Mouse (Mus musculus) CH12.LX (cell line): ENCODE measurements at regions not wholly inside any gene's neighbourhood (a gene's known extent, or its start where the extent isn't known, plus 50 kb on each side); places are given as distances from the start of the nearest gene placed in this dataset.

Experiments used
- DNase-seq: peaks from one replicate; pipeline ENCODE4 v3.0.0-alpha.2; 2013; ENCODE audit errors: extremely low read depth
- H3K27ac ChIP-seq: 2 replicates; pipeline ENCODE4 v1.5.1; 2012; ENCODE audit warnings: low read depth, mild to moderate bottlenecking, control low read depth, moderate library complexity; ENCODE audit not compliant: insufficient read depth
- H3K27me3 ChIP-seq: replicated peaks from 2 replicates; pipeline ENCODE3; 2012; ENCODE audit warnings: inconsistent platforms
- H3K36me3 ChIP-seq, 2 experiments: replicated peaks in 1 of 2; 2 replicates each; pipeline versions ENCODE3 to v1.6.1; 2012; ENCODE audit warnings: inconsistent platforms in 1 of 2, low read length in 1 of 2, mild to moderate bottlenecking in 1 of 2, mixed read lengths in 1 of 2, moderate library complexity in 1 of 2; ENCODE audit not compliant: control insufficient read depth in 1 of 2, insufficient read depth in 1 of 2
- H3K4me1 ChIP-seq, 2 experiments: 2 replicates each; pipeline ENCODE4 v1.6.1; 2012; ENCODE audit warnings: inconsistent platforms in 1 of 2, moderate library complexity in 1 of 2; ENCODE audit not compliant: insufficient read depth in 2 of 2, control insufficient read depth in 1 of 2
- H3K4me2 ChIP-seq: 2 replicates; pipeline ENCODE4 v1.6.1; 2012; ENCODE audit warnings: low read depth, mild to moderate bottlenecking, control low read depth; ENCODE audit not compliant: poor library complexity, insufficient read depth, severe bottlenecking
- H3K4me3 ChIP-seq, 3 experiments: fragments of 150-350 bp in 1 of 3; sonication (generic) in 1 of 3; replicated peaks in 1 of 3; 2 replicates each; pipeline versions ENCODE3 to v1.5.1; 2011 to 2012; ENCODE audit warnings: low read depth in 2 of 3, low read length in 2 of 3, mild to moderate bottlenecking in 2 of 3, moderate library complexity in 2 of 3, control low read depth in 1 of 3, improper control_type of control experiment in 1 of 3, inconsistent platforms in 1 of 3, mixed read lengths in 1 of 3; ENCODE audit not compliant: poor library complexity in 1 of 3
- H3K79me2 ChIP-seq: replicated peaks from 2 replicates; pipeline ENCODE4 v1.6.1; 2012; ENCODE audit warnings: mild to moderate bottlenecking, moderate library complexity; ENCODE audit not compliant: control insufficient read depth, poor library complexity, insufficient read depth, severe bottlenecking; ENCODE audit errors: extremely low read depth
- H3K9ac ChIP-seq: 2 replicates; pipeline ENCODE4 v1.6.1; 2012; ENCODE audit warnings: low read depth, mild to moderate bottlenecking, control low read depth, moderate library complexity; ENCODE audit not compliant: insufficient read depth
- H3K9me3 ChIP-seq: replicated peaks from 2 replicates; pipeline ENCODE3; 2012; ENCODE audit warnings: low read length, inconsistent platforms, mixed read lengths
- BHLHE40 ChIP-seq: IDR thresholded peaks from 2 replicates; pipeline ENCODE4 v1.6.1; 2011; ENCODE audit warnings: mild to moderate bottlenecking, low read depth, low read length, improper control_type of control experiment
- CHD2 ChIP-seq: IDR thresholded peaks from 2 replicates; pipeline ENCODE4 v1.6.1; 2011; ENCODE audit warnings: low read length, improper control_type of control experiment
- E2F4 ChIP-seq: IDR thresholded peaks from 2 replicates; pipeline ENCODE4 v1.6.1; 2011; ENCODE audit warnings: low read depth, low read length, improper control_type of control experiment; ENCODE audit not compliant: insufficient replicate concordance
- GABPA ChIP-seq: IDR thresholded peaks from 2 replicates; pipeline ENCODE4 v1.6.1; 2012; ENCODE audit warnings: low read depth, low read length, improper control_type of control experiment, inconsistent platforms; ENCODE audit not compliant: insufficient replicate concordance
- MAX ChIP-seq: IDR thresholded peaks from 2 replicates; pipeline ENCODE4 v1.6.1; 2011; ENCODE audit warnings: low read length, improper control_type of control experiment
- NRF1 ChIP-seq: IDR thresholded peaks from 2 replicates; pipeline ENCODE4 v1.6.1; 2014; ENCODE audit warnings: low read depth, mild to moderate bottlenecking, inconsistent platforms, low read length, improper control_type of control experiment, moderate library complexity
- POLR2A ChIP-seq: IDR thresholded peaks from 2 replicates; pipeline ENCODE4 v1.6.1; 2011; ENCODE audit warnings: low read depth, mild to moderate bottlenecking, improper control_type of control experiment, low read length
- POLR2AphosphoS2 ChIP-seq: IDR thresholded peaks from 2 replicates; pipeline ENCODE4 v1.6.1; 2011; ENCODE audit warnings: low read depth, low read length, improper control_type of control experiment
- SIN3A ChIP-seq: IDR thresholded peaks from 2 replicates; pipeline ENCODE4 v1.6.1; 2012; ENCODE audit warnings: low read length, improper control_type of control experiment, inconsistent platforms
- USF1 ChIP-seq: IDR thresholded peaks from 2 replicates; pipeline ENCODE4 v1.6.1; 2014; ENCODE audit warnings: low read depth, mild to moderate bottlenecking, inconsistent platforms, low read length, improper control_type of control experiment
- USF2 ChIP-seq: conservative IDR thresholded peaks from 2 replicates; pipeline ENCODE4 v1.6.1; 2011; ENCODE audit warnings: low read depth, low read length, improper control_type of control experiment
- dilution Hi-C: fragments of 300-500 bp; cut with MboI; formaldehyde crosslinking; loops from 2 replicates; pipeline ENCODE4 v1.14.3; 2020; ENCODE audit warnings: low sequenced_read_pairs; ENCODE audit not compliant: extremely low pct_unique_long_range_greater_than_20kb, extremely low pct_ligation_motif_present
- in situ Hi-C: fragments of 300-500 bp; cut with MboI; formaldehyde crosslinking; loops from 3 replicates; pipeline ENCODE4 v1.14.3; 2019; ENCODE audit warnings: low sequenced_read_pairs, low pct_ligation_motif_present, low pct_unique_long_range_greater_than_20kb, mixed read lengths

GRCm38 (mm10) chr15:64501479-64501878 lies 316.0 kb upstream of the Gm21798 start:
- no peaks in the 10 kb centered on the region for H3K79me2 ChIP-seq
- in situ Hi-C loops (no loop called here), dilution Hi-C loops (no loop called here)
- H3K9me3 ChIP-seq, result no peaks in the 10 kb centered on the region
- no peak overlapping the region for H3K27ac ChIP-seq
- H3K9ac ChIP-seq, result no peak overlapping the region
- no peaks in the 10 kb centered on the region for H3K27me3 ChIP-seq
- no peaks in the 10 kb centered on the region for H3K36me3 ChIP-seq
- no peak overlapping the region for H3K4me2 ChIP-seq
- DNase-seq, result no peak
- H3K4me3 ChIP-seq, result no peak overlapping the region
- TF ChIP-seq POLR2AphosphoS2, result no peak
- H3K4me1 ChIP-seq, result no peaks in the 10 kb centered on the region

- TF ChIP-seq SIN3A (no peak), POLR2A (no peak), E2F4 (no peak), MAX (no peak), CHD2 (no peak), NRF1 (no peak), USF2 (no peak), USF1 (no peak)
- H3K27me3 ChIP-seq, result no peaks in the 10 kb centered on the region
- no peaks in the 10 kb centered on the region for H3K79me2 ChIP-seq
- no peak overlapping the region for H3K27ac ChIP-seq
- dilution Hi-C loops, result no loop called here
- H3K9me3 ChIP-seq, result no peaks in the 10 kb centered on the region
- H3K9ac ChIP-seq, result no peak overlapping the region
- in situ Hi-C loops, result no loop called here
- DNase-seq, result no peak
- H3K4me2 ChIP-seq, result no peak overlapping the region
- no peaks in the 10 kb centered on the region for H3K36me3 ChIP-seq
- H3K4me3 ChIP-seq, result no peak overlapping the region
- H3K4me1 ChIP-seq, result no peaks in the 10 kb centered on the region
Measured at GRCm38 (mm10) chr15:64504751-64505150, 312.7 kb upstream of the Gm21798 start.

GRCm38 (mm10) chr15:64510649-64511048 lies 306.8 kb upstream of the Gm21798 start:
- H3K27me3 ChIP-seq, result no peaks in the 10 kb centered on the region
- in situ Hi-C loops, result no loop called here

More at GRCm38 (mm10) chr15:64510649-64511048, 306.8 kb upstream of the Gm21798 start:
- H3K4me1 ChIP-seq, result no peaks in the 10 kb centered on the region
- DNase-seq, result no peak
- TF ChIP-seq BHLHE40 (no peak), CHD2 (no peak), E2F4 (no peak), GABPA (no peak)
- TF ChIP-seq, all 38 proteins: peak for 0
- Histone ChIP-seq H3K4me2 (no peak overlapping the region), H3K4me3 (no peak overlapping the region), H3K36me3 (no peaks in the 10 kb centered on the region), H3K27ac (no peak overlapping the region), H3K9ac (no peak overlapping the region), H3K79me2 (no peaks in the 10 kb centered on the region), H3K9me3 (no peaks in the 10 kb centered on the region)
- dilution Hi-C loops, result no loop called here
